Mouse (Mus musculus) MEL (cell line): ENCODE data around the gene Cemip2.

Experiments
- CHD2 ChIP-seq: IDR thresholded peaks from 2 replicates; pipeline ENCODE4 v1.6.1; 2011; ENCODE audit warnings: low read length, improper control_type of control experiment
- CTCF ChIP-seq, 3 experiments: IDR thresholded peaks in 2 of 3; conservative IDR thresholded peaks in 1 of 3; 2 replicates each; pipeline ENCODE4 v1.5.1; 2011 to 2012; ENCODE audit warnings: low read length in 3 of 3, low read depth in 2 of 3, mild to moderate bottlenecking in 2 of 3, improper control_type of control experiment in 1 of 3, inconsistent platforms in 1 of 3, mixed read lengths in 1 of 3, moderate library complexity in 1 of 3; ENCODE audit not compliant: control insufficient read depth in 1 of 3, insufficient read depth in 1 of 3, poor library complexity in 1 of 3, severe bottlenecking in 1 of 3
- MAFK ChIP-seq: IDR thresholded peaks from 2 replicates; pipeline ENCODE4 v1.6.1; 2011; ENCODE audit warnings: low read depth, mild to moderate bottlenecking, low read length, improper control_type of control experiment, borderline replicate concordance
- MEF2A ChIP-seq: IDR thresholded peaks from 2 replicates; pipeline ENCODE4 v1.6.1; 2014; ENCODE audit warnings: low read depth, mild to moderate bottlenecking, inconsistent platforms, low read length, improper control_type of control experiment; ENCODE audit not compliant: poor library complexity, insufficient replicate concordance, severe bottlenecking; ENCODE audit errors: extremely low read depth
- NELFE ChIP-seq: IDR thresholded peaks from 2 replicates; pipeline ENCODE4 v1.6.1; 2011; ENCODE audit warnings: low read depth, low read length, improper control_type of control experiment
- NRF1 ChIP-seq: IDR thresholded peaks from 2 replicates; pipeline ENCODE4 v1.6.1; 2014; ENCODE audit warnings: low read depth, mild to moderate bottlenecking, inconsistent platforms, low read length, improper control_type of control experiment, moderate library complexity; ENCODE audit not compliant: poor library complexity, insufficient read depth, severe bottlenecking
- POLR2A ChIP-seq, 2 experiments: IDR thresholded peaks; 2 replicates each; pipeline ENCODE4 v1.6.1; 2011 to 2012; ENCODE audit warnings: low read length in 2 of 2, mild to moderate bottlenecking in 2 of 2, control low read depth in 1 of 2, improper control_type of control experiment in 1 of 2, low read depth in 1 of 2, moderate library complexity in 1 of 2; ENCODE audit not compliant: control insufficient read depth in 1 of 2, insufficient read depth in 1 of 2, poor library complexity in 1 of 2
- RCOR1 ChIP-seq: IDR thresholded peaks from 2 replicates; pipeline ENCODE4 v1.6.1; 2012; ENCODE audit warnings: low read depth, mild to moderate bottlenecking, inconsistent platforms, low read length, improper control_type of control experiment
- SMC3 ChIP-seq: IDR thresholded peaks from 2 replicates; pipeline ENCODE4 v1.6.1; 2011; ENCODE audit warnings: low read depth, low read length, improper control_type of control experiment
- TCF12 ChIP-seq: IDR thresholded peaks from 2 replicates; pipeline ENCODE4 v1.6.1; 2014; ENCODE audit warnings: low read depth, mild to moderate bottlenecking, inconsistent platforms, low read length, improper control_type of control experiment, moderate library complexity
- UBTF ChIP-seq: IDR thresholded peaks from 2 replicates; pipeline ENCODE4 v1.6.1; 2012; ENCODE audit warnings: low read depth, mild to moderate bottlenecking, inconsistent platforms, low read length, improper control_type of control experiment, moderate library complexity, borderline replicate concordance; ENCODE audit not compliant: insufficient read depth
- USF1 ChIP-seq: IDR thresholded peaks from 2 replicates; pipeline ENCODE4 v1.6.1; 2014; ENCODE audit warnings: low read depth, mild to moderate bottlenecking, inconsistent platforms, low read length, improper control_type of control experiment, moderate library complexity
- USF2 ChIP-seq, 2 experiments: IDR thresholded peaks; 2 replicates each; pipeline ENCODE4 v1.6.1; 2011 to 2012; ENCODE audit warnings: improper control_type of control experiment in 2 of 2, low read length in 2 of 2, borderline replicate concordance in 1 of 2, inconsistent platforms in 1 of 2, low read depth in 1 of 2, mild to moderate bottlenecking in 1 of 2; ENCODE audit not compliant: insufficient read depth in 1 of 2
- ZMIZ1 ChIP-seq: IDR thresholded peaks from 2 replicates; pipeline ENCODE4 v1.6.1; 2012; ENCODE audit warnings: low read depth, mild to moderate bottlenecking, inconsistent platforms, low read length, improper control_type of control experiment, moderate library complexity

GRCm38 (mm10) chr19:21898015-21898939 lies 120.1 kb downstream of the Cemip2 start:
- TF ChIP-seq MEF2A, result no peak
- no peak for TF ChIP-seq CTCF (IDR thresholded peaks at IDR 0.05 in 2 of 3, conservative IDR thresholded peaks at IDR 0.05 in 1 of 3; ENCODE audit: control insufficient read depth in 1 of 3, insufficient read depth in 1 of 3, low read depth in 2 of 3, low read length in 3 of 3, poor library complexity in 1 of 3, severe bottlenecking in 1 of 3)
- TF ChIP-seq UBTF, result no peak
- no peak for TF ChIP-seq SMC3
- no peak for TF ChIP-seq NELFE
- no peak for TF ChIP-seq USF1
- no peak for TF ChIP-seq RCOR1
- TF ChIP-seq CHD2, result no peak
- TF ChIP-seq NRF1, result no peak
- TF ChIP-seq POLR2A (IDR thresholded peaks at IDR 0.05; ENCODE audit: control insufficient read depth in 1 of 2, insufficient read depth in 1 of 2, low read depth in 1 of 2, low read length in 2 of 2, poor library complexity in 1 of 2), result no peak
- no peak for TF ChIP-seq MAFK
- TF ChIP-seq TCF12, result no peak
- TF ChIP-seq ZMIZ1, result no peak
- no peak for TF ChIP-seq USF2 (IDR thresholded peaks at IDR 0.05; ENCODE audit: borderline replicate concordance in 1 of 2, insufficient read depth in 1 of 2, low read depth in 1 of 2, low read length in 2 of 2)
